Mouse (Mus musculus) heart, embryonic 13.5 days (tissue): ENCODE data around the gene Dhcr24. TPM values are rescaled to one million over a fixed set of nuclear protein-coding genes. Genes with fewer than 3 reads are reported as not detected.

ENCODE experiments used
- ATAC-seq: fragments of 200-750 bp; cut with Nextera tagmentation; 2 replicates; pipeline ENCODE4 v1.8.0; 2017; ENCODE audit warnings: moderate TSS enrichment; ENCODE audit not compliant: insufficient number of reproducible peaks, low FRiP score, low TSS enrichment; ENCODE audit errors: extremely low read depth
- H3K27ac ChIP-seq: fragments of 300-500 bp; sonication (generic); replicated peaks from 2 replicates; pipeline ENCODE4 v1.5.1; 2015; ENCODE audit warnings: moderate library complexity, mild to moderate bottlenecking, inconsistent platforms
- H3K27me3 ChIP-seq: fragments of 300-500 bp; sonication (generic); replicated peaks from 2 replicates; pipeline ENCODE4 v1.6.1; 2015; ENCODE audit warnings: mild to moderate bottlenecking, inconsistent platforms
- H3K36me3 ChIP-seq: fragments of 300-500 bp; sonication (generic); 2 replicates; pipeline ENCODE4 v1.6.1; 2015; ENCODE audit warnings: mild to moderate bottlenecking, inconsistent platforms
- H3K4me1 ChIP-seq: fragments of 300-500 bp; sonication (generic); 2 replicates; pipeline ENCODE4 v1.6.1; 2015; ENCODE audit warnings: inconsistent platforms
- H3K4me2 ChIP-seq: fragments of 300-500 bp; sonication (generic); 2 replicates; pipeline ENCODE4 v1.6.1; 2015; ENCODE audit warnings: inconsistent platforms, mild to moderate bottlenecking, moderate library complexity
- H3K4me3 ChIP-seq: fragments of 300-500 bp; sonication (generic); 2 replicates; pipeline ENCODE4 v1.5.1; 2015; ENCODE audit warnings: moderate library complexity, mild to moderate bottlenecking, inconsistent platforms
- H3K9ac ChIP-seq: fragments of 300-500 bp; sonication (generic); 2 replicates; pipeline ENCODE4 v1.6.1; 2015; ENCODE audit warnings: inconsistent platforms, mild to moderate bottlenecking, moderate library complexity
- H3K9me3 ChIP-seq: fragments of 300-500 bp; sonication (generic); 2 replicates; pipeline ENCODE4 v1.6.1; 2016; ENCODE audit warnings: inconsistent platforms
- WGBS: fragments of 180-500 bp; shearing (Covaris S2); methylation state at CpG from one replicate; pipeline ENCODE4 v1.1.7; 2015; ENCODE audit warnings: mixed read lengths; 5-methylcytosine and 5-hydroxymethylcytosine counted together
- polyA plus RNA-seq: library from polyadenylated mRNA; unstranded; fragments of >200 nt; fragmentation: Nextera tagmentation; extraction: Ambion mirVana; gene quantifications from 2 replicates; pipeline ENCODE4 v1.2.1, GENCODE M21; 2015

Dhcr24 gene
- polyA plus RNA-seq, 1 experiment from 2014 or later = 3.5 TPM

- H3K27me3 ChIP-seq = peaks cover 98% of the 10 kb centered on the region
- no peaks in the 10 kb centered on the region for H3K4me1 ChIP-seq
- WGBS = 76% methylated on average over 10 of the region's 10 CpGs
- no peaks in the 10 kb centered on the region for H3K36me3 ChIP-seq
- no peaks in the 10 kb centered on the region for H3K9me3 ChIP-seq
- no peak overlapping the region for H3K4me3 ChIP-seq
- no peak for ATAC-seq
- no peak overlapping the region for H3K4me2 ChIP-seq
- H3K9ac ChIP-seq = no peak overlapping the region
- H3K27ac ChIP-seq = no peak overlapping the region
Observed at GRCm38 (mm10) chr4:106624271-106624670, 63.4 kb downstream of the Dhcr24 start.

- no peak overlapping the region for H3K27ac ChIP-seq
- H3K4me1 ChIP-seq = no peaks in the 10 kb centered on the region
- no peaks in the 10 kb centered on the region for H3K36me3 ChIP-seq
- no peak for ATAC-seq
- no peak overlapping the region for H3K4me3 ChIP-seq
- peaks cover 82% of the 10 kb centered on the region for H3K27me3 ChIP-seq
- H3K9ac ChIP-seq = no peak overlapping the region
- no peak overlapping the region for H3K4me2 ChIP-seq
- 76% methylated on average over 5 of the region's 5 CpGs for WGBS
- no peaks in the 10 kb centered on the region for H3K9me3 ChIP-seq
Observed at GRCm38 (mm10) chr4:106627809-106628208, 67.0 kb downstream of the Dhcr24 start.

DNA sequence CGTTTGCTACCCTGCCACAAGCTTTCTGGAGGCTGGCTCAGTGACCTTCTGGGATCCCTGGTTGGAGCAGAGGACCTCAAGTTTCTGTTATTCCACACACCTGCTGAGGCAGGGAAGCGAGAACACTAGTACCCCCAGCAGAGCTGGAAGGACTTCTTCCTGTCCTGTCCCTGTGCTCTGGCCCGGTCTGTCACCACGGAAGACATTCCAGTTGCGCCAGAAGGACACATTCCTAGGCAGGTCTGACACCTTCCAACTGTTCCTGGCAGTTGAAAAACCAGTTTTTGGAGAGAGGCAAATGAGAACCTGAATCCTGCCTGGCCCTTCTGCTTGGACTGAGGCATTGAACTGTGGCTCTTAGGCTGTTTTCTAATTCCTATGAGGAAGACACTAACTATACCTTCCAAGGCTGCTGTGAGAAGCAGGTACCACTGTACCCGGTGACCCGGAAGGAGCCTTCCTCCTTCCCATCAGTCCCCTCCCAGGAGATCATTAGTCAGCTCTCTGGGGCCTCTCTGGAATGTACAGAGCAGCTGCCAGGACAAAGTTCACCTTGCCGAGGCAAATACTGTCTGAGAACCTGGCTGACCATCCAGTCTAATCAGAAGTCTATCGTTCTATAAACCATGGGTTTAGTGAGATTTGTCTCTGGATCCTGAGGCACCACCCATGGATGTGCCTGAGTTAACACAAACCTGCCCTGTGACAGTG lies 68.0 kb downstream of the Dhcr24 start:
- H3K9me3 ChIP-seq = no peaks in the 10 kb centered on the region
- no peak overlapping the region for H3K9ac ChIP-seq
- H3K4me3 ChIP-seq = no peak overlapping the region
- H3K27me3 ChIP-seq = peaks cover 79% of the 10 kb centered on the region
- H3K27ac ChIP-seq = no peak overlapping the region
- no peak overlapping the region for H3K4me2 ChIP-seq
- 28% methylated on average over 9 of the region's 9 CpGs for WGBS
- peaks cover 9% of the 10 kb centered on the region for H3K4me1 ChIP-seq
- ATAC-seq = no peak
- H3K36me3 ChIP-seq = no peaks in the 10 kb centered on the region

- WGBS = 60% methylated on average over 5 of the region's 5 CpGs
- H3K27me3 ChIP-seq = peaks cover 77% of the 10 kb centered on the region
- H3K36me3 ChIP-seq = no peaks in the 10 kb centered on the region
- H3K27ac ChIP-seq = no peak overlapping the region
- no peaks in the 10 kb centered on the region for H3K9me3 ChIP-seq
- ATAC-seq = no peak
- H3K4me2 ChIP-seq = no peak overlapping the region
- H3K9ac ChIP-seq = no peak overlapping the region
- peaks cover 10% of the 10 kb centered on the region for H3K4me1 ChIP-seq
- H3K4me3 ChIP-seq = no peak overlapping the region
Observed at GRCm38 (mm10) chr4:106629374-106629773, 68.5 kb downstream of the Dhcr24 start.

GRCm38 (mm10) chr4:106630333-106631220 lies 69.7 kb downstream of the Dhcr24 start:
- Histone ChIP-seq H3K4me2 (no peak overlapping the region), H3K4me3 (no peak overlapping the region), H3K9ac (no peak overlapping the region), H3K27ac (no peak overlapping the region), H3K4me1 (peaks cover 10% of the 10 kb centered on the region), H3K9me3 (no peaks in the 10 kb centered on the region), H3K36me3 (no peaks in the 10 kb centered on the region), H3K27me3 (peaks cover 76% of the 10 kb centered on the region)
- no peak for ATAC-seq
- 28% methylated on average over 14 of the region's 14 CpGs for WGBS

- no peak overlapping the region for H3K4me3 ChIP-seq
- H3K27ac ChIP-seq = peak overlapping the region; percentile 55
- no peaks in the 10 kb centered on the region for H3K9me3 ChIP-seq
- 47% methylated on average over 1 of the region's 3 CpGs for WGBS
- ATAC-seq = no peak
- no peaks in the 10 kb centered on the region for H3K36me3 ChIP-seq
- H3K4me2 ChIP-seq = no peak overlapping the region
- H3K27me3 ChIP-seq = peaks cover 75% of the 10 kb centered on the region
- H3K9ac ChIP-seq = no peak overlapping the region
- H3K4me1 ChIP-seq = peaks cover 10% of the 10 kb centered on the region
Observed at GRCm38 (mm10) chr4:106632313-106632712, 71.5 kb downstream of the Dhcr24 start.

GRCm38 (mm10) chr4:106633281-106634085 lies 72.6 kb downstream of the Dhcr24 start:
- Histone ChIP-seq H3K36me3 (no peaks in the 10 kb centered on the region), H3K9ac (no peak overlapping the region), H3K4me1 (peaks cover 10% of the 10 kb centered on the region), H3K4me3 (no peak overlapping the region), H3K9me3 (no peaks in the 10 kb centered on the region), H3K27ac (peak overlapping the region; percentile 74), H3K27me3 (peaks cover 70% of the 10 kb centered on the region), H3K4me2 (0 out of 2 replicates have a peak overlapping the region, but pooled peaks have one; percentile 4)
- 26% methylated on average over 8 of the region's 8 CpGs for WGBS
- no peak for ATAC-seq

GRCm38 (mm10) chr4:106634086-106634479 lies 73.2 kb downstream of the Dhcr24 start:
- H3K27me3 ChIP-seq = peaks cover 66% of the 10 kb centered on the region

More at GRCm38 (mm10) chr4:106634086-106634479, 73.2 kb downstream of the Dhcr24 start:
- H3K4me3 ChIP-seq = no peak overlapping the region
- peaks cover 10% of the 10 kb centered on the region for H3K4me1 ChIP-seq
- 38% methylated on average over 9 of the region's 9 CpGs for WGBS
- no peak overlapping the region for H3K9ac ChIP-seq
- H3K27ac ChIP-seq = peak overlapping the region; percentile 74
- no peaks in the 10 kb centered on the region for H3K9me3 ChIP-seq
- no peaks in the 10 kb centered on the region for H3K36me3 ChIP-seq
- no peak for ATAC-seq
- 0 out of 2 replicates have a peak overlapping the region, but pooled peaks have one; percentile 4 for H3K4me2 ChIP-seq

Other genes starting within 250 kb of the Dhcr24 start
- 5.6 and 6.3 TPM in 2 replicates for gene Usp24, start 244.8 kb upstream of the Dhcr24 start, polyA plus RNA-seq
- 0.74 and 2.6 TPM in 2 replicates for gene Pcsk9, start 96.7 kb upstream of the Dhcr24 start, polyA plus RNA-seq
- not detected in 2 replicates for gene Bsnd, start 68.8 kb upstream of the Dhcr24 start, polyA plus RNA-seq
- 0.50 and 0.52 TPM in 2 replicates for gene Lexm, start 56.2 kb downstream of the Dhcr24 start, polyA plus RNA-seq
- 0.43 and 0.74 TPM in 2 replicates for gene Ttc22, start 61.4 kb downstream of the Dhcr24 start, polyA plus RNA-seq
- 10.4 and 13.0 TPM in 2 replicates for gene Pars2, start 90.0 kb downstream of the Dhcr24 start, polyA plus RNA-seq
- gene Ttc4, start 117.9 kb downstream of the Dhcr24 start, polyA plus RNA-seq = 51.2 and 63.5 TPM in 2 replicates
- gene Mroh7, start 169.9 kb downstream of the Dhcr24 start, polyA plus RNA-seq = 0.43 and 0.49 TPM in 2 replicates
- 0.12 and 0.19 TPM in 2 replicates for gene Fam151a, start 172.9 kb downstream of the Dhcr24 start, polyA plus RNA-seq
- gene Acot11, start 244.0 kb downstream of the Dhcr24 start, polyA plus RNA-seq = 2.2 and 3.9 TPM in 2 replicates